ENCODE assay signal across 24 mouse cellular contexts in genomic region chr13:35738210-35738609, GRCm38 (mm10).
"Had no signal": no experiment of that assay in that cellular context is flagged by ENCODE, and none has a peak within 500 bp of the region (broad histone marks: within the 10 kb centered on the region; RNA-seq: fewer than 3 reads in every experiment).

No protein-coding gene starts in this region.

- H3K27me3 ChIP-seq: intestine, embryonic 15.5 days; limb, embryonic 15.5 days; liver, embryonic 12.5 days had no signal

- DNase-seq: gastrocnemius, adult 2 months; gastrocnemius, postnatal 10 days; gastrocnemius, postnatal 25 days; heart, postnatal 10 days; heart, postnatal 4 days; kidney, adult 18-20 months; kidney, adult 8-10 months; kidney, postnatal 10 days; kidney, postnatal 25 days; kidney, postnatal 4 days; layer of hippocampus, adult 9-11 months; layer of hippocampus, postnatal 36 days; left cerebral cortex, postnatal 4 days had no signal

- H3K27ac ChIP-seq: gastrocnemius, adult 2 months; heart, embryonic 10.5 days; hindbrain, embryonic 10.5 days; hindbrain, embryonic 12.5 days; hindbrain, embryonic 14.5 days; intestine, embryonic 15.5 days; layer of hippocampus, adult 2 months; limb, embryonic 13.5 days; limb, embryonic 15.5 days; liver, embryonic 12.5 days; liver, embryonic 14.5 days had no signal

- H3K9ac ChIP-seq: heart, embryonic 12.5 days; hindbrain, embryonic 12.5 days; hindbrain, embryonic 14.5 days; intestine, embryonic 15.5 days; limb, embryonic 13.5 days; limb, embryonic 15.5 days; liver, embryonic 12.5 days; liver, embryonic 14.5 days had no signal

- H3K4me3 ChIP-seq: gastrocnemius, adult 2 months; heart, embryonic 10.5 days; heart, embryonic 12.5 days; hindbrain, embryonic 10.5 days; hindbrain, embryonic 12.5 days; intestine, embryonic 15.5 days; layer of hippocampus, adult 2 months; limb, embryonic 13.5 days; limb, embryonic 15.5 days; liver, embryonic 12.5 days had no signal

- H3K36me3 ChIP-seq: heart, embryonic 10.5 days; heart, embryonic 12.5 days; hindbrain, embryonic 10.5 days; hindbrain, embryonic 12.5 days; intestine, embryonic 15.5 days; limb, embryonic 13.5 days; limb, embryonic 15.5 days; liver, embryonic 12.5 days had no signal
